Mouse (Mus musculus) gastrocnemius, postnatal 14 days (tissue): ENCODE data around the gene Slc25a40. TPM values are rescaled to one million over a fixed set of nuclear protein-coding genes. Genes with fewer than 3 reads are reported as not detected.

Experiments used
- DNase-seq: peaks from one replicate; pipeline ENCODE4 v3.0.0; 2021; ENCODE audit warnings: mixed read lengths
- intact Hi-C: fragments of 180-260 bp; cut with DNase I; formaldehyde crosslinking; loops from one replicate; pipeline ENCODE4 v1.15.1; 2025; ENCODE audit warnings: low total_unique reads
- total RNA-seq, 2 experiments: library from RNA; stranded (reverse); gene quantifications; 2 replicates each; pipeline ENCODE4 v1.2.3; 2021

Slc25a40 gene
- total RNA-seq, 2 experiments from 2014 or later, result 3.5 to 3.9 TPM

- intact Hi-C loops, result loop anchor here (10.0 kb wide), 1 partner anchor 357 kb away; no protein-coding TSS in a partner anchor
- no peak for DNase-seq
Observed at GRCm38 (mm10) chr5:8487989-8488700, 65.5 kb downstream of the Slc25a40 start.

GRCm38 (mm10) chr5:8488701-8489297, 66.1 kb downstream of the Slc25a40 start:
- DNase-seq, result no peak
- intact Hi-C loops, result loop anchor here (10.0 kb wide), 1 partner anchor 356 kb away; no protein-coding TSS in a partner anchor

GRCm38 (mm10) chr5:8489471-8490110, 66.9 kb downstream of the Slc25a40 start:
- intact Hi-C loops, result loop anchor here (10.0 kb wide), 1 partner anchor 355 kb away; no protein-coding TSS in a partner anchor
- DNase-seq, result no peak

- DNase-seq, result no peak
- intact Hi-C loops, result no loop called here
Observed at GRCm38 (mm10) chr5:8491778-8492177, 69.1 kb downstream of the Slc25a40 start.

Other genes starting within 250 kb of the Slc25a40 start
- 1 to 10 TPM; 4.3 to 4.8 TPM for gene Adam22, start 54.7 kb upstream of the Slc25a40 start, total RNA-seq
- gene Dbf4, start 134 bp upstream of the Slc25a40 start, total RNA-seq, result 1 to 10 TPM; 2.6 to 2.9 TPM
- gene Rundc3b, start 200.1 kb downstream of the Slc25a40 start, total RNA-seq, result under 1 TPM; 0.39 to 0.40 TPM
- gene Abcb1a, start 237.2 kb downstream of the Slc25a40 start, total RNA-seq, result 1 to 10 TPM; 2.8 to 3.1 TPM